Mouse (Mus musculus) limb, embryonic 10.5 days (tissue): ENCODE measurements at regions not wholly inside any gene's neighbourhood (a gene's known extent, or its start where the extent isn't known, plus 50 kb on each side); places are given as distances from the start of the nearest gene placed in this dataset. TPM values are rescaled to one million over a fixed set of nuclear protein-coding genes. Genes with fewer than 3 reads are reported as not detected.

Experiments
- microRNA-seq: library from miRNA; unstranded; fragments of <30 nt; microRNA quantifications from one replicate; pipeline ENCODE4, GENCODE M21; 2017

Small RNAs in the stretch of these regions (microRNA-seq; reads per million reads assigned to microRNA genes)
- not detected for gene Gm27847
